In genomic region chr19:18637954-18638353, GRCm38 (mm10) we compare ENCODE assay signal across 28 mouse cellular contexts. TPM values are rescaled to one million over a fixed set of nuclear protein-coding genes. Genes with fewer than 3 reads are reported as not detected.
"Had no signal": no experiment of that assay in that cellular context is flagged by ENCODE, and none has a peak within 500 bp of the region (broad histone marks: within the 10 kb centered on the region; RNA-seq: fewer than 3 reads in every experiment).

No protein-coding gene starts in this region.

- H3K27me3 ChIP-seq: embryonic facial prominence, embryonic 12.5 days; embryonic facial prominence, embryonic 13.5 days; embryonic facial prominence, embryonic 15.5 days; forebrain, embryonic 12.5 days; forebrain, embryonic 13.5 days; forebrain, embryonic 15.5 days had no signal

- H3K4me3 ChIP-seq: embryonic facial prominence, embryonic 10.5 days; embryonic facial prominence, embryonic 12.5 days; embryonic facial prominence, embryonic 13.5 days; embryonic facial prominence, embryonic 15.5 days; erythroblast, embryonic 14.5 days; forebrain, embryonic 10.5 days; forebrain, embryonic 12.5 days; forebrain, embryonic 13.5 days; forebrain, embryonic 15.5 days; gastrocnemius, adult 2 months; heart, adult 2 months had no signal

- DNase-seq: cerebellum, adult 2 months; cerebellum, adult 8-10 months; cerebellum, adult 9-10 months; cerebellum, adult 9-11 months; cerebellum, postnatal 10 days; cerebellum, postnatal 14 days; cerebellum, postnatal 25 days; cerebellum, postnatal 36 days; embryo, embryonic 11 days; forebrain, postnatal 0 days; gastrocnemius, adult 2 months; gastrocnemius, postnatal 10 days; gastrocnemius, postnatal 14 days; gastrocnemius, postnatal 25 days; gastrocnemius, postnatal 36 days; heart, adult 18-20 months; heart, adult 2 months had no signal

- H3K36me3 ChIP-seq: embryonic facial prominence, embryonic 10.5 days; embryonic facial prominence, embryonic 12.5 days; embryonic facial prominence, embryonic 15.5 days; forebrain, embryonic 10.5 days; forebrain, embryonic 12.5 days; forebrain, embryonic 15.5 days had no signal

- H3K4me2 ChIP-seq: embryonic facial prominence, embryonic 12.5 days; embryonic facial prominence, embryonic 13.5 days; embryonic facial prominence, embryonic 15.5 days; forebrain, embryonic 12.5 days; forebrain, embryonic 13.5 days; forebrain, embryonic 15.5 days had no signal

- ATAC-seq: forebrain, embryonic 13.5 days; forebrain, embryonic 14.5 days; forebrain, embryonic 15.5 days; forebrain, embryonic 16.5 days; forebrain, postnatal 0 days had no signal

- H3K9ac ChIP-seq: embryonic facial prominence, embryonic 12.5 days; embryonic facial prominence, embryonic 13.5 days; embryonic facial prominence, embryonic 15.5 days; forebrain, embryonic 12.5 days; forebrain, embryonic 13.5 days; forebrain, embryonic 15.5 days; forebrain, postnatal 0 days had no signal

- H3K9me3 ChIP-seq: embryonic facial prominence, embryonic 10.5 days; embryonic facial prominence, embryonic 12.5 days; embryonic facial prominence, embryonic 13.5 days; embryonic facial prominence, embryonic 15.5 days; forebrain, embryonic 10.5 days; forebrain, embryonic 12.5 days; forebrain, embryonic 13.5 days; forebrain, embryonic 15.5 days had no signal

- H3K27ac ChIP-seq: embryonic facial prominence, embryonic 10.5 days; embryonic facial prominence, embryonic 12.5 days; embryonic facial prominence, embryonic 13.5 days; embryonic facial prominence, embryonic 15.5 days; forebrain, embryonic 10.5 days; forebrain, embryonic 12.5 days; forebrain, embryonic 13.5 days; forebrain, embryonic 15.5 days; gastrocnemius, adult 2 months; heart, adult 2 months had no signal

- H3K4me1 ChIP-seq: embryonic facial prominence, embryonic 12.5 days; forebrain, embryonic 10.5 days; forebrain, embryonic 12.5 days; forebrain, embryonic 13.5 days; forebrain, embryonic 15.5 days had no signal

RNA-seq across cellular contexts. Expression of gene Nmrk1, which starts 6.2 kb away (rescaled TPM):
- polyA plus RNA-seq: erythroblast, embryonic 14.5 days had no signal
